Mouse (Mus musculus) cerebellum, adult 2 months (tissue): ENCODE results near the gene Gm281.

ENCODE experiments used
- CTCF ChIP-seq: fragments of 200-500 bp; IDR thresholded peaks from 2 replicates; pipeline ENCODE4 v1.5.1; 2011; ENCODE audit warnings: low read depth, mild to moderate bottlenecking, control low read depth, low read length, moderate library complexity, borderline replicate concordance; ENCODE audit not compliant: insufficient read depth
- POLR2A ChIP-seq: fragments of 200-500 bp; IDR thresholded peaks from 2 replicates; pipeline ENCODE4 v1.6.1; 2011; ENCODE audit warnings: low read length, control low read depth, borderline replicate concordance; ENCODE audit not compliant: insufficient read depth

DNA sequence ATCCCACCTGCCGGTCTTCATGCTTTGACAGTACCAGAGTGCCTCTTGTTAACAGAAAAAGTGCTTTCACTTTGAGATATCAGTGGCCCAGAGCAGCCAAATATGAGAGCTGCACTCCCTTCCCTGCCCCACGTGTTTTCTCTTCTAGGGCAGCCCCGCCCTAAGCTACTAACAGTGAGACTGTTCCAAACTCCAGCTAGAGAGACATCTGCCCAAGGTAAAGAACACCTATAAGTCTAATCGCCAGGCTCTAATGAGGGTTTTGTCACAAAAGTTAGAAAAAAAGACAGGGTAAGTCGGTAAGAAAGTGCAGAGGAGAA lies 19.7 kb upstream of the Gm281 start:
- TF ChIP-seq CTCF (no peak), POLR2A (no peak)
